Mouse (Mus musculus): ENCODE data around the gene Twist2.

- no peak for TF ChIP-seq CTCF (IDR thresholded peaks at IDR 0.05; ENCODE audit: control insufficient read depth, insufficient read depth, low read length)
- no peak for TF ChIP-seq POLR2A (IDR thresholded peaks at IDR 0.05; ENCODE audit: borderline replicate concordance, control insufficient read depth, low read depth, low read length)
Observed at GRCm38 (mm10) chr1:91873572-91874285, 72.5 kb downstream of the Twist2 start.

Measured in bone marrow, adult 2 months (tissue).